Mouse (Mus musculus): ENCODE results near the gene Eif5a2. TPM values are rescaled to one million over a fixed set of nuclear protein-coding genes. Genes with fewer than 3 reads are reported as not detected.
"Not testable (repeated sequence)": the region's sequence is repeated elsewhere in the genome, so short reads cannot be mapped to it uniquely, and the experiment has no call there.

The Eif5a2 gene
- polyA plus RNA-seq, 1 experiment, result 1.2 TPM

- peaks cover 7% of the 10 kb centered on the region for H3K27me3 ChIP-seq (replicated peaks)
- no peak overlapping the region for H3K4me3 ChIP-seq (replicated peaks)
- peaks cover 12% of the 10 kb centered on the region for H3K9me3 ChIP-seq
- no peaks in the 10 kb centered on the region for H3K36me3 ChIP-seq (replicated peaks; ENCODE audit: low read length)
- TF ChIP-seq FLI1 (IDR thresholded peaks at IDR 0.05; ENCODE audit: low read length) (no peak), GATA1 (IDR thresholded peaks at IDR 0.05; ENCODE audit: borderline replicate concordance, low read length) (no peak)
- no peaks in the 10 kb centered on the region for H3K4me1 ChIP-seq
Observed at GRCm38 (mm10) chr3:28766935-28767334, 14.1 kb upstream of the Eif5a2 start.

- Histone ChIP-seq H3K4me3 (replicated peaks) (no peak overlapping the region), H3K9me3 (peaks cover 12% of the 10 kb centered on the region), H3K27me3 (replicated peaks) (peaks cover 7% of the 10 kb centered on the region), H3K4me1 (no peaks in the 10 kb centered on the region), H3K36me3 (replicated peaks; ENCODE audit: low read length) (no peaks in the 10 kb centered on the region)
- TF ChIP-seq GATA1 (IDR thresholded peaks at IDR 0.05; ENCODE audit: borderline replicate concordance, low read length) (no peak), FLI1 (IDR thresholded peaks at IDR 0.05; ENCODE audit: low read length) (no peak)
Observed at GRCm38 (mm10) chr3:28768222-28768621, 12.9 kb upstream of the Eif5a2 start.

DNA sequence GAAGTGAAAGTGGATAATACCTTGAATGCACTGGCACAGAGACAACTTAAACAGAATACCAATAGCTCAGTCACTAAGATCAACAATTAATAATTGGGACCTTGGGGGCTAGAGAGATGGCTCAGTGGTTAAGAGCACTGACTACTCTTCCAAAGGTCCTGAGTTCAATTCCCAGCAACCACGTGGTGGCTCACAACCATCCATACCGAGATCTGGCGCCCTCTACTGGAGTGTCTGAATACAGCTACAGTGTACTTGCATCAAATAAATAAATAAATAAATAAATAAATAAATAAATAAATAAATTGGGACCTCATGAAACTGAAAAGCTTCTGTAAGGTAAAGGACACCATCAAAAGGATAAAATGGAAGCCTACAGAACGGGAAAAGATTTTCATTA, 8.2 kb upstream of the Eif5a2 start:
- peaks cover 24% of the 10 kb centered on the region for H3K4me1 ChIP-seq
- peaks cover 14% of the 10 kb centered on the region for H3K9me3 ChIP-seq
- H3K4me3 ChIP-seq (replicated peaks); H3K36me3 ChIP-seq (replicated peaks; ENCODE audit: low read length): not testable (repeated sequence)
- peaks cover 12% of the 10 kb centered on the region for H3K27me3 ChIP-seq (replicated peaks)

DNA sequence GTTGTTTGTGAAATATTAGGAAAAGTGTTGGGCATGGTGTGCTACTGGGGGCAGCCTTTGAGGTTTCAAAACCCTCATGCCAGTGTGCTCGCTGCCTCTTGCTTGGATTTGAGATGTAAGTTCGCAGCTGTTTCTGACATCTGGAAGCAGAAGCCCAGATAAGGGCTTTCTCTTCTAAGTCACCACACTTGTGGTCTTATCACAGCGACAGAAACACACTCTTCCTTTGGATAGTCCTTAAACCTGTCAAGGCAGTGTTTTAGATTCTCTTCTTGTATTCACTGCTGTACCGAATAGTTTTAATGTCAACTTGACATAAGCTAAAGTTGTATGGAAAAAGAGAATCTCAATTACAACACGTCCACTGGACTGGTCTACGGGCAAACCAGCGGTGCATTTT, 5.7 kb upstream of the Eif5a2 start:
- no peak for TF ChIP-seq FLI1 (IDR thresholded peaks at IDR 0.05; ENCODE audit: low read length)
- peak; percentile 31; the same call in 1 of the 3 replicates for TF ChIP-seq GATA1 (IDR thresholded peaks at IDR 0.05; ENCODE audit: borderline replicate concordance, low read length)
- Histone ChIP-seq H3K27me3 (replicated peaks) (peaks cover 9% of the 10 kb centered on the region), H3K4me3 (replicated peaks) (no peak overlapping the region), H3K36me3 (replicated peaks; ENCODE audit: low read length) (no peaks in the 10 kb centered on the region), H3K9me3 (peaks cover 6% of the 10 kb centered on the region; the same call in 1 of the 2 replicates), H3K4me1 (peaks cover 24% of the 10 kb centered on the region)

DNA sequence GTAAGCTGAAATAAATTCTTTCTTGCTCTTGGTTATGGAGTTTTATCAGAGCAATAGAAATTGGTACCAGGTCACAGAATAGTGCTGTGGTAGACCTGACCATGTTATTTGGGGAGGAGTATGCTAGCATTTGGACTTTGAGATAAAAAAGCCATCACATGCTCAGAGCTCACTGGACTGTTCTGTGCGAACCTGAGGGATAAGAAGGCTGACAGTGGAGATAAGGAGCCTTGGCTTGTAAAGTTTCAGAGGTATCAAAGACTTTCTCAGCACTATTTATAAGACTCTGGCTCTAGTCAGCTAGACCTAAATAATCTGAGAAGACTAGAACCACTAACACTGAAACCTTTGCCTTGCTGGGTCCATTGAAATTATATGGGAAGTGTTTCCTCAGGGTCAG, 5.1 kb upstream of the Eif5a2 start:
- TF ChIP-seq FLI1 (IDR thresholded peaks at IDR 0.05; ENCODE audit: low read length), result no peak
- no peak for TF ChIP-seq GATA1 (IDR thresholded peaks at IDR 0.05; ENCODE audit: borderline replicate concordance, low read length)
- no peaks in the 10 kb centered on the region for H3K36me3 ChIP-seq (replicated peaks; ENCODE audit: low read length)
- peaks cover 30% of the 10 kb centered on the region for H3K4me1 ChIP-seq
- peaks cover 6% of the 10 kb centered on the region; the same call in 1 of the 2 replicates for H3K9me3 ChIP-seq
- peaks cover 9% of the 10 kb centered on the region for H3K27me3 ChIP-seq (replicated peaks)
- peak overlapping the region; percentile 7 for H3K4me3 ChIP-seq (replicated peaks)

- TF ChIP-seq GATA1 (IDR thresholded peaks at IDR 0.05; ENCODE audit: borderline replicate concordance, low read length) (no peak), FLI1 (IDR thresholded peaks at IDR 0.05; ENCODE audit: low read length) (no peak)
- peaks cover 10% of the 10 kb centered on the region for H3K27me3 ChIP-seq (replicated peaks)
- peaks cover 33% of the 10 kb centered on the region for H3K4me1 ChIP-seq
- peaks cover 6% of the 10 kb centered on the region; the same call in 1 of the 2 replicates for H3K9me3 ChIP-seq
- peak overlapping the region; percentile 29 for H3K4me3 ChIP-seq (replicated peaks)
- no peaks in the 10 kb centered on the region for H3K36me3 ChIP-seq (replicated peaks; ENCODE audit: low read length)
Observed at GRCm38 (mm10) chr3:28776491-28776890, 4.6 kb upstream of the Eif5a2 start.

DNA sequence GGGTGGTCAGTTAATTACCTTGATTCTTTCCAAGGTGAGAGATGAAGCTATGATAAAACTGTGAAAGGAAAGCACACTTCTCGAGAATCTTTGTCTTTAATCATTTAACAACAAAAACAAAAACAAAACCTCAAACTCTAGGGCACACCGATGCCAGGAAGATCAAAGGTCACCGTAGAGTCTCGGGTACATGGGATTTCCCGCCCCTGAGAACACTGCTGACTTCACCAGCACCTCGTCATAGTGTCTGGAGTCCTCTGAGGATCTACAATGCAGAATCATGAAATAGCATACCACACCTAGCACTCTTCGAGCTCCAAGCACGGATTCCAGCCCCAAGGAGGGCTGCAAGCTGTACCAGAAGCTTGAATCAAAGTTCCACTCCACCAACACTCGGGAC, 565 bp upstream of the Eif5a2 start:
- Histone ChIP-seq H3K27me3 (replicated peaks) (peaks cover 3% of the 10 kb centered on the region), H3K4me1 (peaks cover 34% of the 10 kb centered on the region), H3K4me3 (replicated peaks) (peak overlapping the region; percentile 95), H3K36me3 (replicated peaks; ENCODE audit: low read length) (peaks cover 10% of the 10 kb centered on the region), H3K9me3 (no peaks in the 10 kb centered on the region)
- TF ChIP-seq GATA1 (IDR thresholded peaks at IDR 0.05; ENCODE audit: borderline replicate concordance, low read length) (no peak), FLI1 (IDR thresholded peaks at IDR 0.05; ENCODE audit: low read length) (no peak)

GRCm38 (mm10) chr3:28781422-28781821, 346 bp downstream of the Eif5a2 start:
- Histone ChIP-seq H3K27me3 (replicated peaks) (peaks cover 3% of the 10 kb centered on the region), H3K4me3 (replicated peaks) (peak overlapping the region; percentile 95), H3K9me3 (no peaks in the 10 kb centered on the region), H3K36me3 (replicated peaks; ENCODE audit: low read length) (peaks cover 10% of the 10 kb centered on the region), H3K4me1 (peaks cover 34% of the 10 kb centered on the region)
- TF ChIP-seq GATA1 (IDR thresholded peaks at IDR 0.05; ENCODE audit: borderline replicate concordance, low read length) (no peak), FLI1 (IDR thresholded peaks at IDR 0.05; ENCODE audit: low read length) (no peak)

DNA sequence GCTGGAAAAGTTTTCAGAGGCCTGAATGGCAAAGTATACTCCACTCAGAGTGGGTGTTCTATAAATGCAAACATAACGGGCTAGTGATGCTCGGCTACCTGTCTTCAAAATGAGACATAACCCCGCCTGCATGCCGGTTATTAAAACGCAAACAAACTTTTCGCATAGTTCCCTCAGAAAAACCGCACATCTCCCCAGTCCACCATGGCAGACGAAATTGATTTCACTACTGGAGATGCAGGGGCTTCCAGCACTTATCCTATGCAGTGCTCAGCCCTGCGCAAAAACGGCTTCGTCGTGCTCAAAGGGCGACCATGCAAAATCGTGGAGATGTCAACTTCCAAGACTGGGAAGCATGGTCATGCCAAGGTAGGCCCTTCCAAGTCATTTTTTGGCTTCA, 772 bp downstream of the Eif5a2 start:
- Histone ChIP-seq H3K4me1 (peaks cover 35% of the 10 kb centered on the region), H3K9me3 (no peaks in the 10 kb centered on the region), H3K27me3 (replicated peaks) (peaks cover 3% of the 10 kb centered on the region), H3K36me3 (replicated peaks; ENCODE audit: low read length) (peaks cover 10% of the 10 kb centered on the region), H3K4me3 (replicated peaks) (peak overlapping the region; percentile 95)
- TF ChIP-seq GATA1 (IDR thresholded peaks at IDR 0.05; ENCODE audit: borderline replicate concordance, low read length), result no peak
- no peak for TF ChIP-seq FLI1 (IDR thresholded peaks at IDR 0.05; ENCODE audit: low read length)

DNA sequence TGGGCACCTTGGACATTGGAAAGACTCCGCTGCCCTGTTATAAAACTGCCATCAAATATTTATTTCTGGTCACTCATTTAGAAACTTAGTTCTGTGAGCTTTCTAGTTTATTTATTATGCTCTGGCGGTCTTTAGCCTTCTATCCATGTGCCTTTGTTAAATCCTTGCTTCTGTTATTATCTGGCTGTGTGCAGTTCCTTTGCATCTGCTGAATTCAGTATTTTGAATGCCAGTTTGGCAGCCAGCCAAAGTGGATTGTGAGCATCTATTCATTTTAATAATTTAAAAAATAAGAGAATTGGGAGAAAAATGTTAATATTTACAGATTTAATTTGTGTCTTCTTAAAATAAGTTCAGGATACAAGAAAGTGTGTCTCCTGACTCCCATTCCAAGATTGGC, 3.1 kb downstream of the Eif5a2 start:
- TF ChIP-seq FLI1 (IDR thresholded peaks at IDR 0.05; ENCODE audit: low read length), result no peak
- no peak for TF ChIP-seq GATA1 (IDR thresholded peaks at IDR 0.05; ENCODE audit: borderline replicate concordance, low read length)
- Histone ChIP-seq H3K4me3 (replicated peaks) (no peak overlapping the region), H3K36me3 (replicated peaks; ENCODE audit: low read length) (peaks cover 10% of the 10 kb centered on the region), H3K9me3 (no peaks in the 10 kb centered on the region), H3K4me1 (peaks cover 38% of the 10 kb centered on the region), H3K27me3 (replicated peaks) (peaks cover 3% of the 10 kb centered on the region)

GRCm38 (mm10) chr3:28794835-28795234, 13.8 kb downstream of the Eif5a2 start:
- TF ChIP-seq GATA1 (IDR thresholded peaks at IDR 0.05; ENCODE audit: borderline replicate concordance, low read length) (no peak), FLI1 (IDR thresholded peaks at IDR 0.05; ENCODE audit: low read length) (no peak)
- H3K27me3 ChIP-seq (replicated peaks), result no peaks in the 10 kb centered on the region

More at GRCm38 (mm10) chr3:28794835-28795234, 13.8 kb downstream of the Eif5a2 start:
- Histone ChIP-seq H3K4me1 (peaks cover 3% of the 10 kb centered on the region; the same call in 1 of the 2 replicates), H3K9me3 (no peaks in the 10 kb centered on the region), H3K4me3 (replicated peaks) (no peak overlapping the region), H3K36me3 (replicated peaks; ENCODE audit: low read length) (peaks cover 3% of the 10 kb centered on the region)

Data from megakaryocyte, embryonic 14.5 days (primary cell).